Mouse (Mus musculus): ENCODE data around the gene Timm17b. TPM values are rescaled to one million over a fixed set of nuclear protein-coding genes. Genes with fewer than 3 reads are reported as not detected.
"Not testable (repeated sequence)": the region's sequence is repeated elsewhere in the genome, so short reads cannot be mapped to it uniquely, and the experiment has no call there.

Timm17b gene
- polyA plus RNA-seq, 1 experiment from 2014 or later: 88.9 TPM

GRCm38 (mm10) chrX:7915669-7916068 is 16.5 kb downstream of the Timm17b start:
- not testable (repeated sequence) for H3K4me2 ChIP-seq (replicated peaks; ENCODE audit: low read depth, low read length); H3K27me3 ChIP-seq (replicated peaks; ENCODE audit: insufficient read depth, low read length); ATAC-seq; H3K4me3 ChIP-seq (ENCODE audit: low read depth, low read length); H3K4me1 ChIP-seq (ENCODE audit: insufficient read depth, low read depth, low read length); H3K9ac ChIP-seq (replicated peaks; ENCODE audit: low read depth); H3K9me3 ChIP-seq (ENCODE audit: low read length); DNase-seq (ENCODE audit: low spot score); H3K27ac ChIP-seq (ENCODE audit: low read length); H3K36me3 ChIP-seq (ENCODE audit: insufficient read depth, low read length)
- TF ChIP-seq CTCF (IDR thresholded peaks at IDR 0.05): peak; percentile 44
- WGBS: 17% methylated on average over 3 of the region's 3 CpGs

GRCm38 (mm10) chrX:7917960-7918359 is 18.8 kb downstream of the Timm17b start:
- not testable (repeated sequence) for ATAC-seq; H3K36me3 ChIP-seq (ENCODE audit: insufficient read depth, low read length); H3K27me3 ChIP-seq (replicated peaks; ENCODE audit: insufficient read depth, low read length); H3K27ac ChIP-seq (ENCODE audit: low read length); DNase-seq (ENCODE audit: low spot score); H3K4me1 ChIP-seq (ENCODE audit: insufficient read depth, low read depth, low read length); H3K9ac ChIP-seq (replicated peaks; ENCODE audit: low read depth); H3K4me2 ChIP-seq (replicated peaks; ENCODE audit: low read depth, low read length); H3K4me3 ChIP-seq (ENCODE audit: low read depth, low read length); H3K9me3 ChIP-seq (ENCODE audit: low read length)
- WGBS: 54% methylated on average over 6 of the region's 6 CpGs

- WGBS: 16% methylated on average over 17 of the region's 40 CpGs
- H3K4me3 ChIP-seq (ENCODE audit: low read depth, low read length): no peak within 1 kb of the TSS
- no peaks in the 10 kb centered on the region for H3K4me1 ChIP-seq (ENCODE audit: insufficient read depth, low read depth, low read length)
- no peaks in the 10 kb centered on the region for H3K36me3 ChIP-seq (ENCODE audit: insufficient read depth, low read length)
- no peak within 1 kb of the TSS for H3K4me2 ChIP-seq (replicated peaks; ENCODE audit: low read depth, low read length)
- DNase-seq (ENCODE audit: low spot score) (no peak), ATAC-seq (no peak)
- TF ChIP-seq CTCF (IDR thresholded peaks at IDR 0.05): no peak
- no peak for TF ChIP-seq EP300 (IDR thresholded peaks at IDR 0.05)
- H3K27ac ChIP-seq (ENCODE audit: low read length): no peak within 1 kb of the TSS
- H3K9ac ChIP-seq (replicated peaks; ENCODE audit: low read depth): no peak within 1 kb of the TSS
- H3K27me3 ChIP-seq (replicated peaks; ENCODE audit: insufficient read depth, low read length): peaks cover 9% of the 10 kb centered on the region; the same call in 1 of the 2 replicates
- H3K9me3 ChIP-seq (ENCODE audit: low read length): no peaks in the 10 kb centered on the region
Measured at GRCm38 (mm10) chrX:7919601-7920383, 20.6 kb downstream of the Timm17b start, which contains the start of gene Pcsk1n. Gene Pcsk1n (plus strand): TSS chrX:7919822.

GRCm38 (mm10) chrX:7922032-7922431 is 22.9 kb downstream of the Timm17b start:
- 0 out of 2 replicates have a peak overlapping the region, but pooled peaks have one; percentile 3 for H3K4me3 ChIP-seq (ENCODE audit: low read depth, low read length)
- H3K4me1 ChIP-seq (ENCODE audit: insufficient read depth, low read depth, low read length): no peaks in the 10 kb centered on the region
- H3K4me2 ChIP-seq (replicated peaks; ENCODE audit: low read depth, low read length): peak overlapping the region; percentile 43
- no peak overlapping the region for H3K27ac ChIP-seq (ENCODE audit: low read length)
- no peak overlapping the region for H3K9ac ChIP-seq (replicated peaks; ENCODE audit: low read depth)
- 0 out of 2 replicates have a peak, but pooled peaks have one; percentile 16 for ATAC-seq
- no peak for TF ChIP-seq EP300 (IDR thresholded peaks at IDR 0.05)
- no peak for TF ChIP-seq CTCF (IDR thresholded peaks at IDR 0.05)
- no peaks in the 10 kb centered on the region for H3K9me3 ChIP-seq (ENCODE audit: low read length)
- 13% methylated on average over 25 of the region's 48 CpGs for WGBS
- H3K27me3 ChIP-seq (replicated peaks; ENCODE audit: insufficient read depth, low read length): peaks cover 9% of the 10 kb centered on the region; the same call in 1 of the 2 replicates
- DNase-seq (ENCODE audit: low spot score): no peak
- H3K36me3 ChIP-seq (ENCODE audit: insufficient read depth, low read length): no peaks in the 10 kb centered on the region

GRCm38 (mm10) chrX:7926266-7926665 is 27.1 kb downstream of the Timm17b start:
- Histone ChIP-seq H3K36me3 (ENCODE audit: insufficient read depth, low read length) (no peaks in the 10 kb centered on the region), H3K4me1 (ENCODE audit: insufficient read depth, low read depth, low read length) (no peaks in the 10 kb centered on the region), H3K4me3 (ENCODE audit: low read depth, low read length) (no peak overlapping the region), H3K9me3 (ENCODE audit: low read length) (no peaks in the 10 kb centered on the region), H3K27me3 (replicated peaks; ENCODE audit: insufficient read depth, low read length) (peaks cover 3% of the 10 kb centered on the region; the same call in 1 of the 2 replicates), H3K27ac (ENCODE audit: low read length) (no peak overlapping the region), H3K4me2 (replicated peaks; ENCODE audit: low read depth, low read length) (no peak overlapping the region), H3K9ac (replicated peaks; ENCODE audit: low read depth) (no peak overlapping the region)
- ATAC-seq (no peak), DNase-seq (ENCODE audit: low spot score) (no peak)
- WGBS: 62% methylated on average over 6 of the region's 6 CpGs
- no peak for TF ChIP-seq CTCF (IDR thresholded peaks at IDR 0.05)
- no peak for TF ChIP-seq EP300 (IDR thresholded peaks at IDR 0.05)

GRCm38 (mm10) chrX:7927116-7927515 is 28.0 kb downstream of the Timm17b start:
- no peaks in the 10 kb centered on the region for H3K36me3 ChIP-seq (ENCODE audit: insufficient read depth, low read length)
- no peak overlapping the region for H3K4me2 ChIP-seq (replicated peaks; ENCODE audit: low read depth, low read length)

More at GRCm38 (mm10) chrX:7927116-7927515, 28.0 kb downstream of the Timm17b start:
- WGBS: 14% methylated on average over 10 of the region's 10 CpGs
- Histone ChIP-seq H3K4me3 (ENCODE audit: low read depth, low read length) (no peak overlapping the region), H3K27ac (ENCODE audit: low read length) (no peak overlapping the region), H3K9me3 (ENCODE audit: low read length) (no peaks in the 10 kb centered on the region), H3K27me3 (replicated peaks; ENCODE audit: insufficient read depth, low read length) (peaks cover 3% of the 10 kb centered on the region; the same call in 1 of the 2 replicates), H3K9ac (replicated peaks; ENCODE audit: low read depth) (no peak overlapping the region), H3K4me1 (ENCODE audit: insufficient read depth, low read depth, low read length) (no peaks in the 10 kb centered on the region)
- no peak for TF ChIP-seq EP300 (IDR thresholded peaks at IDR 0.05)
- TF ChIP-seq CTCF (IDR thresholded peaks at IDR 0.05): no peak
- ATAC-seq (no peak), DNase-seq (ENCODE audit: low spot score) (no peak)
